Mouse (Mus musculus) embryonic fibroblast, embryonic 13.5 days (primary cell): ENCODE data around the gene Ghitm. TPM values are rescaled to one million over a fixed set of nuclear protein-coding genes. Genes with fewer than 3 reads are reported as not detected.
A peak's percentile ranks its signal among the peaks of the same experiment; 100 is the strongest.

Experiments
- H3K27ac ChIP-seq: 2 replicates; pipeline ENCODE4 v1.5.1; 2012; ENCODE audit warnings: low read length, control low read depth, inconsistent platforms; ENCODE audit not compliant: insufficient read depth
- H3K4me1 ChIP-seq: 2 replicates; pipeline ENCODE4 v1.6.1; 2011; ENCODE audit warnings: low read length; ENCODE audit not compliant: control insufficient read depth, insufficient read depth
- H3K4me3 ChIP-seq: 2 replicates; pipeline ENCODE4 v1.5.1; 2011; ENCODE audit warnings: mild to moderate bottlenecking, control low read depth, low read length; ENCODE audit not compliant: insufficient read depth
- CTCF ChIP-seq: IDR thresholded peaks from 2 replicates; pipeline ENCODE4 v1.5.1; 2011; ENCODE audit warnings: mild to moderate bottlenecking, control low read depth, low read length, moderate library complexity, borderline replicate concordance; ENCODE audit not compliant: insufficient read depth
- POLR2A ChIP-seq: IDR thresholded peaks from 2 replicates; pipeline ENCODE4 v1.6.1; 2011; ENCODE audit warnings: low read depth, mild to moderate bottlenecking, control low read depth, low read length, moderate library complexity
- polyA plus RNA-seq: library from polyadenylated mRNA; stranded (reverse); fragments of >200 nt; gene quantifications from 2 replicates; pipeline ENCODE4 v1.2.4, GENCODE M21; 2011; ENCODE audit warnings: low read depth; ENCODE audit not compliant: missing spikeins, insufficient read length

Ghitm gene
- polyA plus RNA-seq, 1 experiment, result 293 TPM

- H3K27ac ChIP-seq, result no peak overlapping the region
- H3K4me1 ChIP-seq, result no peaks in the 10 kb centered on the region
- no peak for TF ChIP-seq POLR2A
- no peak for TF ChIP-seq CTCF
- H3K4me3 ChIP-seq, result no peak overlapping the region
These were observed 30.3 kb downstream of the Ghitm start for GRCm38 (mm10) chr14:37104747-37105146.

GRCm38 (mm10) chr14:37102484-37102883 is 32.6 kb downstream of the Ghitm start:
- H3K4me3 ChIP-seq, result no peak overlapping the region
- no peak overlapping the region for H3K27ac ChIP-seq
- TF ChIP-seq CTCF, result no peak
- no peak for TF ChIP-seq POLR2A
- H3K4me1 ChIP-seq, result no peaks in the 10 kb centered on the region

DNA sequence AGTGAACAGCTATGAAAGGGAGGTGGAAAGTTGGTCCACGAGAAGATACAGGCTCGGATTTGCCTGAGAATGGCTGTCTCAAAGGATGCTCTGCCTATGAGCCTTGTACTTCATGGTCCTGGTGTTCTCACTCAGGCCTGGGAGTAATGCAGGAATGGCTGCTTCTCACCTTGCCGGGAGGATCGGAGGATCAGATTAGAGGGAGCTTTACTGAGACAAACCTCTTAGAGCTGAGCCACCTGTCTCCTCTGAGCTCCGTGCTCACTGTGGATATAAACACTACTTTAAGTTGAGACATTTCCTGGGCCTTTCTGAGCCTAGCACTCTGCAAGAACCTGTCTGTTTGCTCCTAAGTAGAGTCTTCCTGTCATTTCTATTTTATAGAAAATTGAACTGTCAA is 33.5 kb downstream of the Ghitm start:
- no peaks in the 10 kb centered on the region for H3K4me1 ChIP-seq
- no peak overlapping the region for H3K27ac ChIP-seq
- no peak overlapping the region for H3K4me3 ChIP-seq
- TF ChIP-seq CTCF (no peak), POLR2A (no peak)

DNA sequence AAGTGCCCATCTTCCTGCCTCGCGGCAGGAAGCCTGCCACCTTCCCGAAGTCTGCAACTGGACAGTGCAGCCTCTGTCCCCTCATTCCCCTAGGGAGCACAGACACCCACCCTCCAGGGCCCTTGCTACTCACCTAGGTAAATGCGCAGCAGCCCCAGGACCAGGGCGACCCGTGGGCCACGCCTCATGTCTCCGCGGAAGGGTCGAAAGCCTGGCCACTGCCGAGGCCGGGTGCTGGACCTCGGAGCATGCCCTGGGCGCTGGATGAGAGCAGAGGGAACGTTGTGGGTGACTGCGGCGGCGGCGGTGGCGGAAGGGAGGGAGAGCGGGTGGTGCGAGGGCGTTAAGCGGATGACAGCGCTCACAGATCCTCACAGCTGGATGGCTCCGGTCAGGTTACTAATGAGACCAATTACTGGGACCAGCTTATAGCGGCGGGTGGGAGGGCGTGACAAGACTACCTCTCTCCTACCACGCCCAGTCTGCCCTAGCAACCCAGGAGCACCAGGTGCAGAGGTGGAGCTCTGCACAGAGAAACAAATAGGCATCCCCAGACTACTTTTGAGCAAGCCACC is 37.0 kb downstream of the Ghitm start, which contains the start of gene Cdhr1:
Cdhr1 (minus strand) TSS at position 392 of the 575 bp plus-strand sequence.
- Histone ChIP-seq H3K27ac (no peak within 1 kb of the TSS), H3K4me3 (peak within 1 kb of the TSS; percentile 5), H3K4me1 (no peaks in the 10 kb centered on the region)
- no peak for TF ChIP-seq POLR2A
- TF ChIP-seq CTCF, result no peak

GRCm38 (mm10) chr14:37095556-37095955 is 39.5 kb downstream of the Ghitm start:
- TF ChIP-seq POLR2A (no peak), CTCF (no peak)
- Histone ChIP-seq H3K4me3 (no peak overlapping the region), H3K27ac (no peak overlapping the region), H3K4me1 (no peaks in the 10 kb centered on the region)

GRCm38 (mm10) chr14:37094436-37094835 is 40.6 kb downstream of the Ghitm start:
- TF ChIP-seq CTCF (no peak), POLR2A (no peak)
- H3K27ac ChIP-seq, result no peak overlapping the region
- no peak overlapping the region for H3K4me3 ChIP-seq
- H3K4me1 ChIP-seq, result no peaks in the 10 kb centered on the region

DNA sequence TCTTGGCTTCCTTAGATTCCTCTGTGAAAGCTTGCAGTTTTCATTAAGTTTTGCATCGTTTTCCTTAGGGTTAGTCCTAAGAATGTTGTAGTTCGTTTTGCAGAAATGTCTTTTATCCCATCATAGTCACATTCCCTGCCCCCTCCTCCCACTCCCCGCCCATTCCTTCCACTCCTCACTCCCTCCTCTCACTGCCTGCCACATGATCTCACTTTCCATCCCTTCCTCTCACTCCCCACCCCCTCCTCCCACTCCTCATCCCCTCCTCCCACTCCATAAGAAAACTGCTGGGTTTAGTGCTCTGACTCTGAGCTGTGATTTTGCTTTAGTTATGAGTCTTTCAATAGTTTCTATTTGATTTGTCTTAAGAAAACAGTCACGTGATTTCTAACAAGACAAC is 51.3 kb downstream of the Ghitm start:
- H3K4me3 ChIP-seq, result no peak overlapping the region
- TF ChIP-seq POLR2A (no peak), CTCF (no peak)
- H3K4me1 ChIP-seq, result no peaks in the 10 kb centered on the region
- H3K27ac ChIP-seq, result no peak overlapping the region

- no peak for TF ChIP-seq POLR2A
- TF ChIP-seq CTCF, result no peak
- Histone ChIP-seq H3K4me3 (no peak overlapping the region), H3K27ac (no peak overlapping the region), H3K4me1 (no peaks in the 10 kb centered on the region)
These were observed 54.3 kb downstream of the Ghitm start for GRCm38 (mm10) chr14:37080724-37081123.

Other genes with a start within 250 kb of the Ghitm start
- 47.4 and 59.7 TPM in 2 replicates for gene Ccser2, start 166.5 kb downstream of the Ghitm start, polyA plus RNA-seq
- gene Rgr, start 86.3 kb downstream of the Ghitm start, polyA plus RNA-seq, result not detected in 2 replicates
- gene Lrit1, start 80.4 kb downstream of the Ghitm start, polyA plus RNA-seq, result not detected in 2 replicates
- not detected in 2 replicates for gene Lrit2, start 67.3 kb downstream of the Ghitm start, polyA plus RNA-seq
- gene Cdhr1, start 36.9 kb downstream of the Ghitm start, polyA plus RNA-seq, result 0.83 and 0.90 TPM in 2 replicates
- 0.72 TPM in 1 of 2 replicates, not detected in the other for gene 2610528A11Rik, start 21.2 kb downstream of the Ghitm start, polyA plus RNA-seq